In the genomic region with DNA sequence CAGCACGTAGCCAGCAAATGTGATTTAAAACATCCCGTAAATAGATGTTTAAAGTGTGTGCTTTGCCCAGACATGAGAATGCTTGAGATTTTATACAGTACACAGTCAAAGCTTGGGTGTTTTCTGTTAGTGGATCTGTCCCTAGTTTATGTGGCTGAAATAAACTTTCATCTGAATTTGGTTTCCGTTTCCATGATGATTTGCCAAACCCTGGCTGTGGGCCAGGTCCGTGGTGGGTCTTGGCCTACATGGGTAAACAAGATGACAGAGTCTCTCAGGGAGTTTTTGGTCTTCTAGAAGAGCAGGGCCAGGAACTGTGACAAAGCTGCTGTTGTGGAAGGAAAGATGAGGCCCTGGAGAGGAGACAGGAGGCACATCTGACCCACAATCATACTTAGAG, we compare ENCODE assay signal across 8 mouse cellular contexts.
DNase-seq lines count a peak whose midpoint lies in the region; ATAC-seq lines count a peak whose summit lies in the region.

No protein-coding gene starts in this region.

- no peak overlapping the region for H3K4me3 ChIP-seq in stomach, embryonic 16.5 days (replicated peaks; ENCODE audit: low read length)
- H3K4me3 ChIP-seq in hindbrain, embryonic 12.5 days, result no peak overlapping the region

- H3K9me3 ChIP-seq in stomach, embryonic 16.5 days (replicated peaks; ENCODE audit: control insufficient read depth, low read length), result no peaks in the 10 kb centered on the region
- H3K9me3 ChIP-seq in hindbrain, embryonic 12.5 days (replicated peaks), result no peaks in the 10 kb centered on the region

- 48% methylated on average over 4 of the region's 4 CpGs for WGBS in stomach, embryonic 16.5 days
- WGBS in hindbrain, embryonic 12.5 days, result 86% methylated on average over 4 of the region's 4 CpGs

- ATAC-seq in cerebellum, adult (ENCODE audit: insufficient number of reproducible peaks, low FRiP score, low TSS enrichment), result no peak
- peak; percentile 32; the same call in 1 of the 2 replicates for ATAC-seq in stomach, embryonic 16.5 days (ENCODE audit: insufficient read depth, low FRiP score)
- no peak for ATAC-seq in hindbrain, embryonic 12.5 days (ENCODE audit: low FRiP score)

- 0 out of 2 replicates have a peak overlapping the region, but pooled peaks have one; percentile 29 for H3K9ac ChIP-seq in stomach, embryonic 16.5 days (ENCODE audit: low read length)
- no peak overlapping the region for H3K9ac ChIP-seq in hindbrain, embryonic 12.5 days

- peaks cover 14% of the 10 kb centered on the region for H3K4me1 ChIP-seq in stomach, embryonic 16.5 days (ENCODE audit: control insufficient read depth, insufficient read depth, low read length)
- peaks cover 7% of the 10 kb centered on the region for H3K4me1 ChIP-seq in hindbrain, embryonic 12.5 days

- H3K36me3 ChIP-seq in stomach, embryonic 16.5 days (ENCODE audit: control insufficient read depth, insufficient read depth, low read length), result no peaks in the 10 kb centered on the region
- H3K36me3 ChIP-seq in hindbrain, embryonic 12.5 days, result no peaks in the 10 kb centered on the region

- peak; percentile 5 to 11 for DNase-seq in cerebellum, adult 18-20 months
- DNase-seq in urinary bladder, postnatal 14 days (ENCODE audit: low spot score), result peak; percentile 54
- no peak for DNase-seq in urinary bladder, adult 2 months (ENCODE audit: low spot score)
- DNase-seq in kidney, adult 9 months, result peak; percentile 32
- DNase-seq in c-Kit-positive CD71-positive TER-119-positive erythroid progenitor cells, embryonic 14.5 days (ENCODE audit: low spot score), result no peak

- peak overlapping the region; percentile 36 for H3K27ac ChIP-seq in stomach, embryonic 16.5 days (ENCODE audit: low read length)
- no peak overlapping the region for H3K27ac ChIP-seq in hindbrain, embryonic 12.5 days

- H3K4me2 ChIP-seq in stomach, embryonic 16.5 days (ENCODE audit: low read depth, low read length), result no peak overlapping the region
- no peak overlapping the region for H3K4me2 ChIP-seq in hindbrain, embryonic 12.5 days (replicated peaks)

- no peaks in the 10 kb centered on the region for H3K27me3 ChIP-seq in stomach, embryonic 16.5 days (ENCODE audit: control insufficient read depth, insufficient read depth, low read length)
- H3K27me3 ChIP-seq in hindbrain, embryonic 12.5 days, result no peaks in the 10 kb centered on the region

Comparison
In these comparisons a context has a peak if more than half of its experiments do, and no peak if none do; other contexts are left out.
1. DNase-seq: peak in cerebellum, adult 18-20 months (2 of 2), urinary bladder, postnatal 14 days (single experiment) and kidney, adult 9 months (single experiment); none in urinary bladder, adult 2 months (single experiment) and c-Kit-positive CD71-positive TER-119-positive erythroid progenitor cells, embryonic 14.5 days (single experiment).